Mouse (Mus musculus) spleen, adult 18-20 months (tissue): ENCODE measurements at regions not wholly inside any gene's neighbourhood (a gene's known extent, or its start where the extent isn't known, plus 50 kb on each side); places are given as distances from the start of the nearest gene placed in this dataset.
A peak's percentile ranks its signal among the peaks of the same experiment; 100 is the strongest.
"Not testable (repeated sequence)": the region's sequence is repeated elsewhere in the genome, so short reads cannot be mapped to it uniquely, and the experiment has no call there.

Source experiments
- DNase-seq, 2 experiments: peaks; one replicate each; pipeline ENCODE4 v3.0.0; 2022; ENCODE audit warnings: mixed read lengths in 2 of 2

GRCm38 (mm10) chr16:50846505-50846904 is 255.6 kb upstream of the Ccdc54 start:
- DNase-seq, result no peak

GRCm38 (mm10) chr16:50841677-50842580 is 251.0 kb upstream of the Ccdc54 start:
- DNase-seq, result peak in 1 of 2 experiments; percentile 5

GRCm38 (mm10) chr16:50841205-50841604 is 250.3 kb upstream of the Ccdc54 start:
- DNase-seq, result no peak

GRCm38 (mm10) chr16:50839665-50840064 is 248.7 kb upstream of the Ccdc54 start:
- DNase-seq, result no peak

- DNase-seq, result no peak
Measured at GRCm38 (mm10) chr16:50837416-50837815, 246.5 kb upstream of the Ccdc54 start.

GRCm38 (mm10) chr16:50836457-50836856 is 245.5 kb upstream of the Ccdc54 start:
- DNase-seq, result no peak

- no peak for DNase-seq
Measured at GRCm38 (mm10) chr16:50833357-50833756, 242.4 kb upstream of the Ccdc54 start.

- DNase-seq, result no peak
Measured at GRCm38 (mm10) chr16:50822352-50822751, 231.4 kb upstream of the Ccdc54 start.

GRCm38 (mm10) chr16:50814626-50815025 is 223.7 kb upstream of the Ccdc54 start:
- no peak for DNase-seq

- peak in 1 of 2 experiments; percentile 16 for DNase-seq
Measured at GRCm38 (mm10) chr16:50799145-50799794, 208.3 kb upstream of the Ccdc54 start.

- DNase-seq, result no peak
Measured at GRCm38 (mm10) chr16:50798095-50798494, 207.1 kb upstream of the Ccdc54 start.

GRCm38 (mm10) chr16:50792960-50793359 is 202.0 kb upstream of the Ccdc54 start:
- DNase-seq, result no peak

- no peak for DNase-seq
Measured at GRCm38 (mm10) chr16:50792506-50792905, 201.6 kb upstream of the Ccdc54 start.

- no peak for DNase-seq
Measured at GRCm38 (mm10) chr16:50788702-50789101, 197.7 kb upstream of the Ccdc54 start.

- DNase-seq, result no peak
Measured at GRCm38 (mm10) chr16:50786199-50786598, 195.2 kb upstream of the Ccdc54 start.

- DNase-seq, result no peak
Measured at GRCm38 (mm10) chr16:50785384-50785783, 194.4 kb upstream of the Ccdc54 start.

GRCm38 (mm10) chr16:50784651-50785228 is 193.8 kb upstream of the Ccdc54 start:
- DNase-seq, result no peak

- DNase-seq, result no peak
Measured at GRCm38 (mm10) chr16:50783784-50784650, 193.1 kb upstream of the Ccdc54 start.

GRCm38 (mm10) chr16:50783240-50783639 is 192.3 kb upstream of the Ccdc54 start:
- no peak for DNase-seq

GRCm38 (mm10) chr16:50779030-50779784 is 188.3 kb upstream of the Ccdc54 start:
- DNase-seq, result no peak

- not testable (repeated sequence) for DNase-seq
Measured at GRCm38 (mm10) chr16:50774699-50775098, 183.7 kb upstream of the Ccdc54 start.
